Mouse (Mus musculus): ENCODE data around the gene Gnmt. TPM values are rescaled to one million over a fixed set of nuclear protein-coding genes. Genes with fewer than 3 reads are reported as not detected.

Gnmt gene
- total and polyA plus RNA-seq, 3 experiments = 0.62 to 1.6 TPM; not detected in 1

GRCm38 (mm10) chr17:46682654-46683389 is 46.1 kb downstream of the Gnmt start:
- Histone ChIP-seq H3K9me3 (replicated peaks; ENCODE audit: insufficient read depth, low read length) (no peaks in the 10 kb centered on the region), H3K27me3 (ENCODE audit: control insufficient read depth in 1 of 2, insufficient read depth in 2 of 2, low read length in 2 of 2) (no peaks in the 10 kb centered on the region), H3K4me1 (ENCODE audit: control insufficient read depth in 1 of 2, insufficient read depth in 2 of 2, low read length in 2 of 2) (peaks cover 2 to 9% of the 10 kb centered on the region in 2 experiments; a peak in 3 of 4 replicates), H3K9ac (ENCODE audit: control insufficient read depth, low read depth, low read length, poor library complexity, severe bottlenecking) (no peak overlapping the region), H3K79me2 (ENCODE audit: control insufficient read depth, insufficient read depth, low read length, poor library complexity) (peaks cover 34% of the 10 kb centered on the region), H3K27ac (ENCODE audit: control insufficient read depth, low read depth, low read length) (no peak overlapping the region), H3K4me3 (ENCODE audit: control insufficient read depth in 1 of 2, insufficient read depth in 1 of 2, low read depth in 2 of 2, low read length in 2 of 2) (no peak overlapping the region), H3K36me3 (ENCODE audit: control insufficient read depth in 1 of 2, insufficient read depth in 2 of 2, low read length in 2 of 2) (peaks cover 0 to 13% of the 10 kb centered on the region in 2 experiments; a peak in 3 of 4 replicates)
- TF ChIP-seq USF1 (IDR thresholded peaks at IDR 0.05; ENCODE audit: low read depth, low read length) = no peak
- no peak for TF ChIP-seq NRF1 (IDR thresholded peaks at IDR 0.05; ENCODE audit: insufficient read depth, low read depth, low read length, poor library complexity, severe bottlenecking)
- no peak for TF ChIP-seq MYB (IDR thresholded peaks at IDR 0.05; ENCODE audit: low read depth, low read length)
- no peak for TF ChIP-seq UBTF (IDR thresholded peaks at IDR 0.05; ENCODE audit: borderline replicate concordance, insufficient read depth, low read depth, low read length)
- TF ChIP-seq ZC3H11A (IDR thresholded peaks at IDR 0.05; ENCODE audit: low read depth, low read length) = no peak
- DNase-seq (ENCODE audit: low read depth, low spot score) = no peak

GRCm38 (mm10) chr17:46681466-46682118 is 47.4 kb downstream of the Gnmt start:
- Histone ChIP-seq H3K36me3 (ENCODE audit: control insufficient read depth in 1 of 2, insufficient read depth in 2 of 2, low read length in 2 of 2) (peaks cover 0 to 13% of the 10 kb centered on the region in 2 experiments; a peak in 2 of 4 replicates), H3K9me3 (replicated peaks; ENCODE audit: insufficient read depth, low read length) (no peaks in the 10 kb centered on the region), H3K27me3 (ENCODE audit: control insufficient read depth in 1 of 2, insufficient read depth in 2 of 2, low read length in 2 of 2) (no peaks in the 10 kb centered on the region), H3K27ac (ENCODE audit: control insufficient read depth, low read depth, low read length) (peak overlapping the region; percentile 26; the same call in 1 of the 2 replicates), H3K79me2 (ENCODE audit: control insufficient read depth, insufficient read depth, low read length, poor library complexity) (peaks cover 35% of the 10 kb centered on the region), H3K4me1 (ENCODE audit: control insufficient read depth in 1 of 2, insufficient read depth in 2 of 2, low read length in 2 of 2) (peaks cover 2 to 9% of the 10 kb centered on the region in 2 experiments; a peak in 3 of 4 replicates), H3K9ac (ENCODE audit: control insufficient read depth, low read depth, low read length, poor library complexity, severe bottlenecking) (peak overlapping the region; percentile 78), H3K4me3 (ENCODE audit: control insufficient read depth in 1 of 2, insufficient read depth in 1 of 2, low read depth in 2 of 2, low read length in 2 of 2) (peak overlapping the region; percentile 73 to 76)
- DNase-seq (ENCODE audit: low read depth, low spot score) = no peak
- TF ChIP-seq GATA1 (IDR thresholded peaks at IDR 0.05; ENCODE audit: low read depth, low read length) = no peak
- TF ChIP-seq RAD21 (IDR thresholded peaks at IDR 0.05; ENCODE audit: low read depth, low read length) = no peak
- no peak for TF ChIP-seq POLR2AphosphoS2 (IDR thresholded peaks at IDR 0.05; ENCODE audit: low read length)
- no peak for TF ChIP-seq ETS1 (IDR thresholded peaks at IDR 0.05; ENCODE audit: low read depth, low read length)
- no peak for TF ChIP-seq TCF12 (IDR thresholded peaks at IDR 0.05; ENCODE audit: low read depth, low read length)
- no peak for TF ChIP-seq TAL1 (IDR thresholded peaks at IDR 0.05; ENCODE audit: low read length)
- TF ChIP-seq JUND (IDR thresholded peaks at IDR 0.05; ENCODE audit: low read depth, low read length) = no peak
- TF ChIP-seq CTCF (IDR thresholded peaks at IDR 0.05 in 2 of 3, conservative IDR thresholded peaks at IDR 0.05 in 1 of 3; ENCODE audit: control insufficient read depth in 1 of 3, insufficient read depth in 1 of 3, low read depth in 2 of 3, low read length in 3 of 3, poor library complexity in 1 of 3, severe bottlenecking in 1 of 3) = no peak
- no peak for TF ChIP-seq NELFE (IDR thresholded peaks at IDR 0.05; ENCODE audit: low read depth, low read length)
- TF ChIP-seq E2F4 (IDR thresholded peaks at IDR 0.05; ENCODE audit: borderline replicate concordance, low read depth, low read length) = no peak
- no peak for TF ChIP-seq MYC (IDR thresholded peaks at IDR 0.05; ENCODE audit: low read depth, low read length)
- no peak for TF ChIP-seq POLR2AphosphoS5 (IDR thresholded peaks at IDR 0.05; ENCODE audit: borderline replicate concordance, low read depth, low read length)
- no peak for TF ChIP-seq USF2 (IDR thresholded peaks at IDR 0.05; ENCODE audit: borderline replicate concordance in 1 of 2, insufficient read depth in 1 of 2, low read depth in 1 of 2, low read length in 2 of 2)
- TF ChIP-seq BHLHE40 (IDR thresholded peaks at IDR 0.05; ENCODE audit: borderline replicate concordance, low read depth, low read length) = no peak
- TF ChIP-seq ZMIZ1 (IDR thresholded peaks at IDR 0.05; ENCODE audit: low read depth, low read length) = no peak
